Mouse (Mus musculus) layer of hippocampus, adult 2 months (tissue): Measurements from ENCODE around the gene Ly6g5b. TPM values are rescaled to one million over a fixed set of nuclear protein-coding genes. Genes with fewer than 3 reads are reported as not detected.
A peak's percentile ranks its signal among the peaks of the same experiment; 100 is the strongest.
"Not testable (repeated sequence)": the region's sequence is repeated elsewhere in the genome, so short reads cannot be mapped to it uniquely, and the experiment has no call there.

Experiments used
- DNase-seq, 2 experiments: peaks; one replicate each; pipeline ENCODE4 v3.0.0; 2022; ENCODE audit warnings: low spot score in 2 of 2
- H3K27ac ChIP-seq: fragments of 200-600 bp; 2 replicates; pipeline ENCODE4 v1.8.1; 2022
- H3K4me3 ChIP-seq: fragments of 200-600 bp; 2 replicates; pipeline ENCODE4 v1.8.1; 2022; ENCODE audit warnings: mild to moderate bottlenecking
- CTCF ChIP-seq: fragments of 200-600 bp; conservative IDR thresholded peaks from 2 replicates; pipeline ENCODE4 v1.8.1; 2022; ENCODE audit warnings: antibody characterized with exemption, mild to moderate bottlenecking, moderate library complexity
- total RNA-seq, 2 experiments: library from RNA; stranded (reverse); gene quantifications; 2 replicates each; pipeline ENCODE4 v1.2.3; 2021

Ly6g5b gene
- total RNA-seq, 2 experiments from 2014 or later: 0.54 TPM; not detected in 1

DNA sequence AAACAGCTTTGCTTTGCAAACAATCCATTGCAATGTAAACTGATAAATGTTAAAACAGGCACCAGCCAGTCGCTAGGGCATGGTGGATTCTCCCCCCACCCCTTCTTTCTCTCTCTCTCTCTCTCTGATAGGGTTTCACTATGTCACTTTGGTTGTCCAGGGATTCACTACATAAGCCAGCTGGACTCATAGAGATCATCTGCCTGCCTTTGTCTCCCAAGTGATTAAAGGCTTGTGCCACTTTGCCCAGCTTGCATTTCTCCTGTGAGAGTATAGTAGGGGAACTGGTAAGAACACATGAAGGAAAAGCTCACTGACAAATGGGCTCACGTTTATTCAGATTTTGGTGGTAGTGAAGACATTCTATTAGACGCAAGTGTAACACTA is 16.9 kb upstream of the Ly6g5b start:
- Histone ChIP-seq H3K4me3 (no peak overlapping the region), H3K27ac (no peak overlapping the region)
- no peak for TF ChIP-seq CTCF
- no peak for DNase-seq

DNA sequence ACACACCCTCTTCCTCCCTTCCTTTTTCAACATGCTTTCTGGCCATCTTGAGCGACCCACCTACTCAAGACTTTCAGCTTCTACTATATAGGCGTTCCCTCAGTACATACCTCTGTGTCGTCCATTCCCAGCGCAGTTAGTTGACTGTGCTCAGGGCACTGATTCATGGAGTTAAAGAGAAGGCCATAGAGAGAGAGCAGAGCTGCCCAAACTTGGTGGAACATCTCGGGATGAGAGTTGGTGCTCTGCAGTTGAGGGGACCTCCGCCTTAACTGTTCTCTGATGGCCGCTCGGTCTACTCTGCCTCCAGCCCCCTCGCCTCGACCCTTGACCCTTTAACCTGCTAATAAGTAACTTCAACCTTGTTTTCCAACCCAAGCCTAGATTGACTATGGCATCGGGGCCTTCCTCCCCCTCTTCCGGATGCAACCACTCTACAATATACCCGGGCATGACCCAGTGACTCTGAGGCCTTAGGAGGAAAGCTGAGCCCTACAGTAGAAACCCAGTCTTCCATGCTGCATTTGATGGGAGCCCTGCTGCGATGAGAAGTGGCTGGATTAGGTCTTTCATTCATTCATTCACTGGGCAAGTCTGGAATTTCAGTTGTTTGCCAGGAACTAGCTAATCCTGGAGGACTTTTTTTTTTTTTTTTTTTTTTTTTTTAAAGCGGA is 16.4 kb upstream of the Ly6g5b start, which contains the start of gene Apom:
Gene Apom, minus strand, starts transcription at position 551 of the 674 bp plus-strand sequence.
- no peak within 1 kb of the TSS for H3K4me3 ChIP-seq
- no peak for TF ChIP-seq CTCF
- no peak for DNase-seq

GRCm38 (mm10) chr17:35131038-35131437 is 15.8 kb upstream of the Ly6g5b start:
- DNase-seq: no peak
- no peak for TF ChIP-seq CTCF
- Histone ChIP-seq H3K27ac (no peak overlapping the region), H3K4me3 (no peak overlapping the region)

More for the DNA sequence above, 16.4 kb upstream of the Ly6g5b start, which contains the start of gene Apom:
- no peak within 1 kb of the TSS for H3K27ac ChIP-seq

GRCm38 (mm10) chr17:35128996-35129395 is 13.8 kb upstream of the Ly6g5b start:
- no peak for DNase-seq
- no peak overlapping the region for H3K27ac ChIP-seq
- no peak for TF ChIP-seq CTCF
- H3K4me3 ChIP-seq: no peak overlapping the region

- no peak for DNase-seq
- peak overlapping the region; percentile 74 for H3K4me3 ChIP-seq
- no peak for TF ChIP-seq CTCF
- peak overlapping the region; percentile 92; the same call in 1 of the 2 replicates for H3K27ac ChIP-seq
Observed at GRCm38 (mm10) chr17:35127017-35127416, 11.8 kb upstream of the Ly6g5b start.

GRCm38 (mm10) chr17:35126206-35126611 is 11.0 kb upstream of the Ly6g5b start, which contains the start of gene D17H6S53E:
Gene D17H6S53E (plus strand): TSS chr17:35126373.
- Histone ChIP-seq H3K4me3 (peak within 1 kb of the TSS; percentile 74), H3K27ac (peak within 1 kb of the TSS; percentile 92)
- TF ChIP-seq CTCF: no peak
- DNase-seq: peak; percentile 69 to 74

DNA sequence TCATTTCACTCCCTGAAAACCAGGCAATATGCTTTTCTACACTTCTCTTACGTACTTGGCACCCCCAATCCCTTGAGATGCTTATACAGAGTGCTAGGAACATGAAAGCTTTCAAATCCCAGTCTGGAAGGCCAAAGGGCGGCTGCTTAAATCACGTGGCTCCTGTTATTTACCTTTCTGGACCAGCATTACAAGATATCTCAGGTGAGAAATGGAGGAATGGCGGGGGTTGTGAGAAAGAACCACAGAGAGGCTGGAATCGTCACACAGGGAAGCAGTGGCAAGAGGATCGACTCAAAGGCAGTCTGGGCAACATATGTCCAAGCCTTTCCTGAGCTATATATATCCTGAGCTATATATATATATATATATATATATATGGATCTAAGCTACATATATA is 10.3 kb upstream of the Ly6g5b start:
- peak overlapping the region; percentile 74 for H3K4me3 ChIP-seq
- H3K27ac ChIP-seq: peak overlapping the region; percentile 92
- no peak for DNase-seq
- TF ChIP-seq CTCF: no peak

DNA sequence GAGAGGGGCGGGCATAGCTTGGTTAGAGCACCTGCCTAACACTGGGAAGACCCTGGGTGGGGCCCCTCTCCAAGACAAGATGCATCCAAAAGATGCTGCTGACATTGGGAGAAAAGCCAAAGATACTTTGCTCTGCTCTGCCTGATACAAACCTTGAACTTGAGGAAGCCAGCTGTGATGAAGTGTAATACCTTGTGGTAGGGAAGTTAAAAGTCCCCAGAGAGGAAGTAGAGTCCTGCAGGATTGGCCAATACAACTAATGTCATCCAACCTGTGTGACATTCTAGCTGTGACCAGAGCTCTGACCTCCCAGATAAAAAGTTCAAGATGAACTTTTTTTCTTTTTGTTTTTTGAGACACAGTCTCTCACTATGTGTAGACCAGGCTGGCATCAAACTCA is 9.9 kb upstream of the Ly6g5b start:
- no peak for TF ChIP-seq CTCF
- DNase-seq: no peak
- peak overlapping the region; percentile 92; the same call in 1 of the 2 replicates for H3K27ac ChIP-seq
- H3K4me3 ChIP-seq: no peak overlapping the region

GRCm38 (mm10) chr17:35124261-35124896 is 9.2 kb upstream of the Ly6g5b start:
- not testable (repeated sequence) for H3K4me3 ChIP-seq, DNase-seq, H3K27ac ChIP-seq

DNA sequence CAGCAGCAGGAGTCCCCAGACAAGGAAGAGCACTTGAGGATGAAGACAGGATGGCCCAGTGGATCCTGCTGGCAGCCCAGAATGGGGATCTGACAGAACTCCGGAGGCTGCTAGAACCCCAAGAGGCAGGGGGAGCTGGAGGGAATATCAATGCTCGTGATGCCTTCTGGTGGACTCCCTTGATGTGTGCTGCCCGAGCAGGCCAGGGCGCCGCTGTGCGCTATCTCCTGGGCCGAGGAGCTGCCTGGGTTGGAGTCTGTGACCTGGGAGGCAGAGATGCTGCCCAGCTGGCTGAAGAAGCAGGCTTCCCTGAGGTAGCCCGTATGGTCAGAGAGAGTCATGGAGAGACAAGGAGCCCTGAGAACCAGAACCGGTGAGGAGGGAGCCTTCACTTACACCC is 8.1 kb upstream of the Ly6g5b start:
- DNase-seq: not testable (repeated sequence)

GRCm38 (mm10) chr17:35121871-35122303 is 6.7 kb upstream of the Ly6g5b start, which contains the start of gene Csnk2b:
Gene Csnk2b (minus strand): TSS chr17:35122053.
- DNase-seq: peak; percentile 72 to 73
- TF ChIP-seq CTCF: peak; percentile 72
- peak within 1 kb of the TSS; percentile 92 for H3K4me3 ChIP-seq

More for the DNA sequence above, 8.1 kb upstream of the Ly6g5b start:
- H3K27ac ChIP-seq, H3K4me3 ChIP-seq: not testable (repeated sequence)

DNA sequence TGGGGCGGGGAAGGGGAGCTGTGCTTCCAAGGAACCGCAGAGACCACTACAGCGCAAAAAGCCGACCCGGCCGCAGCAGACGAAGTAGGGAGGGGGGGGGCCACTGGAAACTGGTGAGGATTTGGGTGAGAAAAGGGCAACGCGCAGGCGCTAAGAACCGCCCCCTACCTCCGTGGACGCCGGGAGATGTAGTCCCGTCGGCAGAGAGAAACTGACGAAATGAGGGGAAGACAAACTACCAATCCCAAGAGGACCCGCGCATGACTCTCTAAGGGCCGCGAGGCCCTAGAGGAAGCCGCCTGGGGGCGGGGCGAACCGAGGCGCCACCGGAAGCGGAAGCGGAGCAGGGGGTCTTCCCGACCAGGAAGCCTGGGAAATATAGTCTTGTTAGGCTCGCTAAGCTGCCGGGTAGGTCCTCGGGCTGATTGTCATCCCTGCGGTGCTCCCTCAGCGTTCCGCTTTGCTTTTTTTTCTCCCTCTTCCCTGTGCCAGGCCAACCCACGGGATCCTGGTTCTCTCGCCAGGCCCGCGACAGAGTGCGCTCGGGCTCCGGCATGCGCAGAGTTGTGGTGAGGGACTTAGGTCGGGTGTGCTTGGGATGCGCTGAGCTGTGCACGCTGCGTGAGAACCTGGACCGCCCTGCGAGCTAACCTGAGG is 6.0 kb upstream of the Ly6g5b start, which contains the start of gene Gpank1:
Gene Gpank1, plus strand, starts transcription at position 313 of the 657 bp plus-strand sequence.
- peak; percentile 98 to 99 for DNase-seq
- TF ChIP-seq CTCF: no peak
- H3K4me3 ChIP-seq: peak within 1 kb of the TSS; percentile 92
- peak within 1 kb of the TSS; percentile 91 for H3K27ac ChIP-seq

More at GRCm38 (mm10) chr17:35121871-35122303, 6.7 kb upstream of the Ly6g5b start, which contains the start of gene Csnk2b:
- peak within 1 kb of the TSS; percentile 91 for H3K27ac ChIP-seq

GRCm38 (mm10) chr17:35120745-35121142 is 5.5 kb upstream of the Ly6g5b start:
- H3K4me3 ChIP-seq: peak overlapping the region; percentile 92
- peak overlapping the region; percentile 88 for H3K27ac ChIP-seq
- no peak for TF ChIP-seq CTCF
- DNase-seq: peak; percentile 28 to 37
